Mouse (Mus musculus): ENCODE measurements around the gene Carhsp1.

GRCm38 (mm10) chr16:8669432-8669831, 2.5 kb downstream of the Carhsp1 start:
- TF ChIP-seq CTCF (IDR thresholded peaks at IDR 0.05 in 2 of 3, conservative IDR thresholded peaks at IDR 0.05 in 1 of 3; ENCODE audit: control insufficient read depth in 1 of 3, insufficient read depth in 1 of 3, low read depth in 2 of 3, low read length in 3 of 3, poor library complexity in 1 of 3, severe bottlenecking in 1 of 3) (no peak), EP300 (IDR thresholded peaks at IDR 0.05; ENCODE audit: low read depth in 1 of 2, low read length in 2 of 2) (no peak), ZC3H11A (IDR thresholded peaks at IDR 0.05; ENCODE audit: low read depth, low read length) (no peak), GABPA (IDR thresholded peaks at IDR 0.05; ENCODE audit: low read depth, low read length) (no peak), ETS1 (IDR thresholded peaks at IDR 0.05; ENCODE audit: low read depth, low read length) (no peak), POLR2A (IDR thresholded peaks at IDR 0.05; ENCODE audit: control insufficient read depth in 1 of 2, insufficient read depth in 1 of 2, low read depth in 1 of 2, low read length in 2 of 2, poor library complexity in 1 of 2) (no peak), GATA1 (IDR thresholded peaks at IDR 0.05; ENCODE audit: low read depth, low read length) (no peak), UBTF (IDR thresholded peaks at IDR 0.05; ENCODE audit: borderline replicate concordance, insufficient read depth, low read depth, low read length) (no peak), ZMIZ1 (IDR thresholded peaks at IDR 0.05; ENCODE audit: low read depth, low read length) (no peak)

All from MEL (cell line).